Mouse (Mus musculus) frontal cortex, adult 2 months (tissue): ENCODE data around the gene Prtn3. TPM values are rescaled to one million over a fixed set of nuclear protein-coding genes. Genes with fewer than 3 reads are reported as not detected.

Experiments
- DNase-seq, 2 experiments: peaks; one replicate each; pipeline ENCODE4 v3.0.0; 2022; ENCODE audit warnings: low spot score in 1 of 2; ENCODE audit errors: extremely low spot score in 1 of 2
- polyA plus RNA-seq: library from polyadenylated mRNA; depleted of rRNA; stranded (reverse); fragments of >200 nt; gene quantifications from 2 replicates; pipeline ENCODE4 v1.2.3, GENCODE M21; 2012; rRNA removed

Prtn3 gene
- polyA plus RNA-seq, 1 experiment, result 5.8 TPM

- no peak for DNase-seq
Observed at GRCm38 (mm10) chr10:79925785-79926490, 51.7 kb downstream of the Prtn3 start.

DNA sequence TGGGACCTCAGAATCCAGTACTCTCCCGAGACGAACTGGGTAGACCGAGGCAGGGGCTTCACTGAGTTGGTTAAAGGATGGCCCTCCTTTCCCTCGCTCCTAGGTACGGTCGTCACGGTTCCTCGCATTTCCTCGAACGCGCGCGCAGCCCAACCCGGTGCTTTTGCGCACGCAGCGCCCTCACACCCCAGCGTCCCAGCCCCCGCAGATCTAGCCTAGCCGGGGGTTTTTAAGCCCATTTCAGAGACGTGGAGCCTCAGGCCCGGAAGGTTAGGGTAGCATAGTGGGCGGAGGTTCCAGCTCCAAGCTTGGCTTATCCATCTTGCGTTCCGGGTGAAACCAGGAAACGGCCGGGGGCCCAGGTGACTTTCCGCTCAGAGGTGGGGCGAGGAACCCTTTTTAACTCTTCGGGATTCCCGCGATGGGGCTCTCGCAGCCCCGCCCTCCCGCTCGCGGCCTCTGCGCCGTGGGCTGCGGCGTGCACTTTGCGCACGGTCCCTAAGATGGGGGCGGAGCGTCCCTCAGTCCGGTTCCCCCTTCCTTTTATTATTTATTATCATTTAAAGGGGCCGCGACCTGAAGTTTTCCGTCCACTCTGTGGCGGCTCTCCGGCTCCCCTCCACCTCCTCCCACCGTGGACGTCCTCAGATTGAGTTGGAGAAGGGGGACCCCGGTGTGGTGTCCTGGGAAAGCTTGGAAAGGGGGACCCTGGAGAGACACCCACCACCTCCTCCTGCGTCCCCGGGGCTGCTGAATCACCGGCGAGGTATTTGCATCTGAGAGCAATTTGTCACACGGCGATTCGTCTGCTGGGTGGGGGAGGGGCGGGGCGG is 52.4 kb downstream of the Prtn3 start, which contains the start of gene Arid3a:
Gene Arid3a (plus strand): TSS at position 553 of the 833 bp plus-strand sequence.
- peak; percentile 74 to 90 for DNase-seq

GRCm38 (mm10) chr10:79927324-79928029 is 53.2 kb downstream of the Prtn3 start:
- peak in 1 of 2 experiments; percentile 42 for DNase-seq

DNA sequence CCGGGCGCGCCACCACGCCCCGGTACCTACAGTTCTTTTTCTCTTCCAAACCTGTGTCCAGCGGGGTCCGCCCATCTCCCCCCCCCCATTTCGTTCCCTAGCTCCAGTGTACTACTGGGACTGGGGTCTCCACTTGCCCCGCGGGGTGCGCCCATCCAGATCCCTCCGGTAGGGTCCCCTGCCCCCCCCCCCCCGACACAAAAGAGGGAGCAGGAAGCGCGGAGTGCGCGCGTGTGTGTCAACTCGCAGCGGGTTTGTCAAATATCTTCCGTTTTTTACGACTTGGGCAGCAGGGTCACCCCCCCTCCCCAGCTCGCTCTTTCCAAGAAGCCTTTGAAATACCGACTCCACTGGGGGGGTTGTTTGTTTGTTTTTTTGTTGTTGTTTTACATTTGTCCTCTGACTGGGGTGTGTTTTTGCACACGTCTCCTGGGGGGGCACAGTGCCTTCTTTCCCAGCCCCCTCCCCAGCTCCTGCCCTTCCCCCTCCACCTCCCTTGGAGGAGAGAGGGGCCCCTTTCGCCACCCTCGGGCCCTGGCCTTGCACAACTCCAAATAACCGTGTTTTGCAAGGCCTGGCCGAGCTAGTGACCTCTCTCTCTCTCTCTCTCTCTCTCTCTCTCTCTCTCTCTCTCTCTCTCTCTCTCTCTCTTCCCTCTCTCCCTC is 53.9 kb downstream of the Prtn3 start:
- no peak for DNase-seq

DNA sequence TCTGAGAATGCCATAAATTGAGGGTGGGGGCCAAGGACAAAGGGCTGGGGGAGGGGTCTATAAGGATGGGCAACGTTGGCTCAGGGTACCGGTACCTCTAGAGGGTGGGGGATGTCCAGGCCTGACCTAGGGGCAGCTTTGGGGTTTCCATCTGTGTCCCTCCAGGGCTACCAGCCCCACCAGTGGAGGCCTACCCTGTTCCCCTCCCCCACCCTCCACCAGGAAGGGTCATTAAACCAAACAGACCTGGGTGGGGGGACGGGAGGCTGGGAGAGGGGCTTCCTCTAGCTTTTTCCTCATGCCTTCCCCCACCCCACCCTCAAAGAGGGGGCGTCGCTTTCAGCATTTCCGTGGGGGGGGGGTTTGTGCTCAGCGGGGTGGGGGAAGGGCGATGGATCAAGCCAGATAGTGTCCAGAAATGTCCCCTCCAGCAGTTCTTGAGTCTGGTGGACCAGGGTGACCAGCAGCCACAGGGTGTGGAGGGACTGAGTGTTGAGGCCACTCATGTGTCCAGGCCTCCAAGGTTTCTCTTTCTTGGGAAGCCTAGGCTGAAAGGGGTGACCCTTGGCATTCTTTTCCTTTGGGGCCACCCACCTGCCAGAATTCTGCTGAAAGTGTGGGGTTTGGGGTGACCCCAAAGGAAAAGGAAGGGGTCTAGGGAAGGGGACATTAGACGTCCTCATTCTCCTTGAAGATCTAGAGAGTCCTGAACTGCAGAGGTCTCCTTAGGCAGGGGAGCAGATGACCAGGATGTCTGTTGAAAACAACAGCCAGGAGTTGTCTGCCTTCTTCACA is 54.8 kb downstream of the Prtn3 start:
- DNase-seq, result no peak

DNA sequence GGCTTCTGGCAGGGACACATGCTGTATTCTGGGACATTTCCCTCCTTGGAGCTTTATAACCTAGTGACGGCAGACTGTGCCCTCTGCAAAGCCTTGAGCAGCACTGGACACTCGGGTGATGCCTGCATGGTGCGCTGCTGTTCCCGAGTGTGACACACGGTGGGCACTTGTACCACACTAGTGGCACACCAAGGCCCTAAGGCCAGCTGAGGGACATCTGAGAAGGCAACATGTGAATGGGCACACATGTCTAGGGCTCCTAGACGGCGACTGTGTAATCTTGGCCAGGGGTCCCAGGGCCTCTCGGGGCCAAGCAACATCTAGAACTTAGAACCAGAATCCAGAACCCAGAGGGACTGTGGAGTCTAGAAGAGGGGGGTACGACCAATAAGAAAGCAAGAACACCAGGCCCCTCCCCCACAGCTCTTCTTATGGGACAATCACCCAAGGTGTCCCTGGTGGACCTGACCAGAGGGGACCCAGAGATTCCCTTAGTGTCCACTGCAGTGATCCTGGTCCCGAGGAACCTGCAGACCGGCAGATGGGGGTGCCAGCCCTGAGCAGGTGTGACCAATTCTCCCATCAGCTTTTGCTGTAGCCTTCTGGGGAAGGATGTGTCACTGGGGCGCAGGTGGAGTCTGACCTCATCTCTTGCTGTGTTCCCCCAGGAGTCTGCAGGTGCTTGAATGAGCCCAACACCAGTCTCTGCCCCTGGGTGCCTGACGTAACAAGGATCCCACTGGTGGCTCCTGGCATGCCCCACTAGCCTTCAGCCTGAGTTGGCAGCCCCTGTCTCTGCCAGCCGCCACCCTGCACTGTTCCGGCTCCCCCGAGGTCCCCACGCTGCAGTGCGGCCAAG is 55.9 kb downstream of the Prtn3 start:
- no peak for DNase-seq

DNA sequence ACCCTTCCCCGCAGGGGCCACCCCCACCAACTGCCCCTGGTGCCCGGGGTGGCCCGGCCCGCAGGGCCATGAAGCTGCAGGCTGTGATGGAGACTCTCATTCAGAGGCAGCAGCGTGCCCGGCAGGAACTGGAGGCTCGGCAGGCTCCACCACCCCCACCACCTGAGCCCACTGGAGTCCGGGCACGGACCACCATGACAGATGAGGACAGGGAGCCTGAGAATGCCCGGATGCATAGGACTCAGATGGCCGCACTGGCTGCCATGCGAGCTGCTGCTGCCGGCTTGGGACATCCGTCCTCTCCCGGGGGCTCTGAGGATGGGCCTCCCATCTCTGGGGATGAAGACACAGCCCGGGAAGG is 56.5 kb downstream of the Prtn3 start:
- DNase-seq, result no peak

DNA sequence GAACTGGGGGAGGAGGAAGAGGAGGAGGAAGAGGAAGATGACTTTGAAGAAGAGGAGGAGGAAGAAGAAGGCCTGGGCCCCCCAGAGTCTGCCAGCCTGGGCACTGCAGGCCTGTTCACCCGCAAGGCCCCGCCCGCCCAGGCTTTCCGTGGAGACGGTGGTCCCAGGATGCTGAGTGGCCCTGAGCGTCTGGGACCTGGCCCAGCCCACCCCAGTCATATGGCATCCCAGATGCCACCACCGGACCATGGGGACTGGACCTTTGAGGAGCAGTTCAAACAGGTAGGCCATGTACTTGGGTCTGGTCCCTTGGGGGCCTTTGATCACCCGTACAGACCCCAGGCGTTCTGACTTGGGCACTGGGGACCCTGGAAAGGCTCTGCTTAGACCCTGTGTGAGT is 57.5 kb downstream of the Prtn3 start:
- DNase-seq, result no peak

DNA sequence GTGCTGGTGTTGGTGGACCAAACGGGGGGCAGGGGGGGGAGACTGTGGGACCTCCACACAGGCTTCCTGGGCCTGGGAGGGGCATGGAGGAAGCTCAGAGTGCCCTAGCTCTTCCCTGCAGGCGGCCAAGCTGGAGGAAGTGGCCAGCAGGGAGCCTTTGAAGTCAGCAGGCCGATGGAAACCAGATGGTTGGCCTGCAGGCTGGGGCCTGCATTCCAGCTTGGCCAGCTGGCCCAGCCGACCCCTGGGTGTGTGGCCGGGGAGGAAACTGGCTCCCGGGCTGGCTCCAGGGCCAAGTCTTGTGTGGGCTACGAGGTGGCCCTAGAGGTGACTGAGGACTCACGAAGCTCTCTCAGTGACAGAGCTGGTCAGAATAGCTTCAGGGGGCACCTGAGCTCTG is 58.5 kb downstream of the Prtn3 start:
- DNase-seq, result no peak

Other genes starting within 250 kb of the Prtn3 start
- 54.1 and 63.1 TPM in 2 replicates for gene Shc2, start 236.6 kb upstream of the Prtn3 start, polyA plus RNA-seq
- gene Odf3l2, start 228.7 kb upstream of the Prtn3 start, polyA plus RNA-seq, result 0.22 and 0.25 TPM in 2 replicates
- not detected in 2 replicates for gene Madcam1, start 209.9 kb upstream of the Prtn3 start, polyA plus RNA-seq
- gene Tpgs1, start 205.1 kb upstream of the Prtn3 start, polyA plus RNA-seq, result 89.4 and 92.3 TPM in 2 replicates
- 96.3 and 111 TPM in 2 replicates for gene Cdc34, start 192.3 kb upstream of the Prtn3 start, polyA plus RNA-seq
- gene Gzmm, start 185.5 kb upstream of the Prtn3 start, polyA plus RNA-seq, result 1.8 and 2.1 TPM in 2 replicates
- 1,126 and 1,227 TPM in 2 replicates for gene Bsg, start 170.0 kb upstream of the Prtn3 start, polyA plus RNA-seq
- 119 and 124 TPM in 2 replicates for gene Hcn2, start 157.8 kb upstream of the Prtn3 start, polyA plus RNA-seq
- gene Polrmt, start 127.9 kb upstream of the Prtn3 start, polyA plus RNA-seq, result 60.7 and 62.2 TPM in 2 replicates
- gene Fgf22, start 119.4 kb upstream of the Prtn3 start, polyA plus RNA-seq, result 6.2 and 6.9 TPM in 2 replicates
- gene Rnf126, start 107.5 kb upstream of the Prtn3 start, polyA plus RNA-seq, result 140 and 166 TPM in 2 replicates
- 5.6 and 7.0 TPM in 2 replicates for gene Fstl3, start 97.2 kb upstream of the Prtn3 start, polyA plus RNA-seq
- 1.00 and 1.1 TPM in 2 replicates for gene Prss57, start 83.5 kb upstream of the Prtn3 start, polyA plus RNA-seq
- 325 and 370 TPM in 2 replicates for gene Palm, start 80.9 kb upstream of the Prtn3 start, polyA plus RNA-seq
- gene Misp, start 53.5 kb upstream of the Prtn3 start, polyA plus RNA-seq, result 0.40 and 0.71 TPM in 2 replicates
- 59.5 and 71.5 TPM in 2 replicates for gene Ptbp1, start 20.0 kb upstream of the Prtn3 start, polyA plus RNA-seq
- gene Plppr3, start 158 bp downstream of the Prtn3 start, polyA plus RNA-seq, result 124 and 134 TPM in 2 replicates
- gene Elane, start 11.8 kb downstream of the Prtn3 start, polyA plus RNA-seq, result 0.27 TPM in 1 of 2 replicates, not detected in the other
- gene Cfd, start 16.4 kb downstream of the Prtn3 start, polyA plus RNA-seq, result 1.1 and 3.5 TPM in 2 replicates
- gene Med16, start 34.4 kb downstream of the Prtn3 start, polyA plus RNA-seq, result 75.9 and 80.7 TPM in 2 replicates
- not detected in 2 replicates for gene Gm26602, start 36.4 kb downstream of the Prtn3 start, polyA plus RNA-seq
- gene Kiss1r, start 42.5 kb downstream of the Prtn3 start, polyA plus RNA-seq, result 10.7 and 11.8 TPM in 2 replicates
- 380 and 385 TPM in 2 replicates for gene R3hdm4, start 46.7 kb downstream of the Prtn3 start, polyA plus RNA-seq
- gene Arid3a, start 52.6 kb downstream of the Prtn3 start, polyA plus RNA-seq, result 3.6 and 4.1 TPM in 2 replicates
- 63.2 and 65.9 TPM in 2 replicates for gene Wdr18, start 85.7 kb downstream of the Prtn3 start, polyA plus RNA-seq
- gene Grin3b, start 96.2 kb downstream of the Prtn3 start, polyA plus RNA-seq, result 0.17 and 0.38 TPM in 2 replicates
- gene Tmem259, start 109.9 kb downstream of the Prtn3 start, polyA plus RNA-seq, result 181 and 193 TPM in 2 replicates
- gene Cnn2, start 114.1 kb downstream of the Prtn3 start, polyA plus RNA-seq, result 9.8 and 10.4 TPM in 2 replicates
- 12.4 and 13.0 TPM in 2 replicates for gene Abca7, start 122.0 kb downstream of the Prtn3 start, polyA plus RNA-seq
- gene Arhgap45, start 142.2 kb downstream of the Prtn3 start, polyA plus RNA-seq, result 5.3 and 7.1 TPM in 2 replicates
- 200 and 205 TPM in 2 replicates for gene Polr2e, start 165.3 kb downstream of the Prtn3 start, polyA plus RNA-seq
- gene Gpx4, start 172.7 kb downstream of the Prtn3 start, polyA plus RNA-seq, result 867 and 914 TPM in 2 replicates
- 26.6 TPM in 2 replicates for gene Sbno2, start 231.1 kb downstream of the Prtn3 start, polyA plus RNA-seq
- 93.8 and 96.3 TPM in 2 replicates for gene Stk11, start 241.3 kb downstream of the Prtn3 start, polyA plus RNA-seq